Mouse (Mus musculus) midbrain, embryonic 11.5 days (tissue): ENCODE measurements around the gene Pdik1l. TPM values are rescaled to one million over a fixed set of nuclear protein-coding genes. Genes with fewer than 3 reads are reported as not detected.

Source experiments
- ATAC-seq: fragments of 200-750 bp; cut with Nextera tagmentation; 2 replicates; pipeline ENCODE4 v1.8.0; 2017; ENCODE audit warnings: moderate TSS enrichment, moderate library complexity; ENCODE audit not compliant: low FRiP score
- DNase-seq: peaks from one replicate; pipeline ENCODE4 v3.0.0; 2015; ENCODE audit warnings: low spot score; ENCODE audit errors: missing footprints
- H3K27ac ChIP-seq: fragments of 300-500 bp; sonication (generic); 2 replicates; pipeline ENCODE4 v1.5.1; 2014; ENCODE audit warnings: low read depth, low read length
- H3K27me3 ChIP-seq: fragments of 300-500 bp; sonication (generic); 2 replicates; pipeline ENCODE4 v1.6.1; 2014; ENCODE audit warnings: mild to moderate bottlenecking, low read length, moderate library complexity, mixed read lengths; ENCODE audit not compliant: control insufficient read depth, insufficient read depth
- H3K36me3 ChIP-seq: fragments of 300-500 bp; sonication (generic); 2 replicates; pipeline ENCODE4 v1.6.1; 2014; ENCODE audit warnings: mild to moderate bottlenecking, low read length, moderate library complexity, mixed read lengths; ENCODE audit not compliant: control insufficient read depth, insufficient read depth
- H3K4me1 ChIP-seq: fragments of 300-500 bp; sonication (generic); 2 replicates; pipeline ENCODE4 v1.6.1; 2014; ENCODE audit warnings: low read length; ENCODE audit not compliant: control insufficient read depth, insufficient read depth
- H3K4me2 ChIP-seq: fragments of 300-500 bp; sonication (generic); 2 replicates; pipeline ENCODE4 v1.6.1; 2014; ENCODE audit warnings: mild to moderate bottlenecking, moderate library complexity
- H3K4me3 ChIP-seq: fragments of 300-500 bp; sonication (generic); 2 replicates; pipeline ENCODE4 v1.5.1; 2014; ENCODE audit warnings: low read depth, low read length
- H3K9ac ChIP-seq: fragments of 300-500 bp; sonication (generic); 2 replicates; pipeline ENCODE4 v1.6.1; 2014; ENCODE audit warnings: low read length
- H3K9me3 ChIP-seq: fragments of 300-500 bp; sonication (generic); 2 replicates; pipeline ENCODE4 v1.6.1; 2016; ENCODE audit warnings: low read length; ENCODE audit not compliant: control insufficient read depth
- WGBS: fragments of 180-500 bp; shearing (Covaris S2); extraction: QIAGEN DNeasy Blood & Tissue Kit; methylation state at CpG from one replicate; pipeline ENCODE4 v1.1.7; 2014; 5-methylcytosine and 5-hydroxymethylcytosine counted together
- polyA plus RNA-seq: library from polyadenylated mRNA; unstranded; fragments of >200 nt; fragmentation: Nextera tagmentation; extraction: Ambion mirVana; gene quantifications from 2 replicates; pipeline ENCODE4 v1.2.1, GENCODE M21; 2014

The Pdik1l gene
- polyA plus RNA-seq, 1 experiment from 2014 or later = 24.5 TPM

- Histone ChIP-seq H3K4me2 (no peak overlapping the region), H3K4me1 (no peaks in the 10 kb centered on the region), H3K4me3 (no peak overlapping the region), H3K9me3 (peaks cover 2% of the 10 kb centered on the region; the same call in 1 of the 2 replicates), H3K27me3 (no peaks in the 10 kb centered on the region), H3K36me3 (no peaks in the 10 kb centered on the region), H3K27ac (no peak overlapping the region), H3K9ac (no peak overlapping the region)
- 51% methylated on average over 16 of the region's 16 CpGs for WGBS
- no peak for DNase-seq
- ATAC-seq = no peak
Observed at GRCm38 (mm10) chr4:134316390-134316789, 28.7 kb upstream of the Pdik1l start.

- no peak overlapping the region for H3K4me3 ChIP-seq
- DNase-seq = no peak
- no peak overlapping the region for H3K9ac ChIP-seq
- no peak overlapping the region for H3K4me2 ChIP-seq
- no peaks in the 10 kb centered on the region for H3K27me3 ChIP-seq
- no peak overlapping the region for H3K27ac ChIP-seq
- no peak for ATAC-seq
- no peaks in the 10 kb centered on the region for H3K36me3 ChIP-seq
- no peaks in the 10 kb centered on the region for H3K4me1 ChIP-seq
- WGBS = 87% methylated on average over 9 of the region's 9 CpGs
- peaks cover 2% of the 10 kb centered on the region; the same call in 1 of the 2 replicates for H3K9me3 ChIP-seq
Observed at GRCm38 (mm10) chr4:134315470-134315869, 27.8 kb upstream of the Pdik1l start.

- 41% methylated on average over 11 of the region's 11 CpGs for WGBS
- ATAC-seq (no peak), DNase-seq (no peak)
- Histone ChIP-seq H3K27me3 (no peaks in the 10 kb centered on the region), H3K9me3 (peaks cover 2% of the 10 kb centered on the region; the same call in 1 of the 2 replicates), H3K36me3 (no peaks in the 10 kb centered on the region), H3K4me1 (no peaks in the 10 kb centered on the region), H3K27ac (no peak within 1 kb of the TSS), H3K9ac (no peak within 1 kb of the TSS), H3K4me3 (no peak within 1 kb of the TSS), H3K4me2 (no peak within 1 kb of the TSS)
Observed at GRCm38 (mm10) chr4:134314876-134315275, 27.2 kb upstream of the Pdik1l start, which contains the start of gene Trim63. Gene Trim63 (plus strand): TSS chr4:134315120.

- H3K27ac ChIP-seq = no peak overlapping the region
- H3K4me2 ChIP-seq = no peak overlapping the region
- H3K9ac ChIP-seq = no peak overlapping the region
- no peaks in the 10 kb centered on the region for H3K36me3 ChIP-seq
- WGBS = 86% methylated on average over 4 of the region's 4 CpGs
- no peaks in the 10 kb centered on the region for H3K27me3 ChIP-seq
- no peaks in the 10 kb centered on the region for H3K4me1 ChIP-seq
- H3K4me3 ChIP-seq = no peak overlapping the region
- ATAC-seq = no peak
- peaks cover 2% of the 10 kb centered on the region; the same call in 1 of the 2 replicates for H3K9me3 ChIP-seq
- no peak for DNase-seq
Observed at GRCm38 (mm10) chr4:134314081-134314655, 26.5 kb upstream of the Pdik1l start.

- Histone ChIP-seq H3K4me2 (no peak overlapping the region), H3K9me3 (peaks cover 2% of the 10 kb centered on the region; the same call in 1 of the 2 replicates), H3K27me3 (no peaks in the 10 kb centered on the region), H3K27ac (no peak overlapping the region), H3K9ac (no peak overlapping the region), H3K36me3 (no peaks in the 10 kb centered on the region), H3K4me3 (no peak overlapping the region), H3K4me1 (no peaks in the 10 kb centered on the region)
- DNase-seq (no peak), ATAC-seq (no peak)
- 96% methylated on average over 6 of the region's 6 CpGs for WGBS
Observed at GRCm38 (mm10) chr4:134312901-134313300, 25.2 kb upstream of the Pdik1l start.

GRCm38 (mm10) chr4:134312341-134312740 is 24.6 kb upstream of the Pdik1l start:
- WGBS = 94% methylated on average over 5 of the region's 5 CpGs
- Histone ChIP-seq H3K9me3 (peaks cover 2% of the 10 kb centered on the region; the same call in 1 of the 2 replicates), H3K4me2 (no peak overlapping the region), H3K4me1 (peaks cover 2% of the 10 kb centered on the region; the same call in 1 of the 2 replicates), H3K4me3 (no peak overlapping the region), H3K36me3 (no peaks in the 10 kb centered on the region), H3K9ac (no peak overlapping the region), H3K27me3 (no peaks in the 10 kb centered on the region), H3K27ac (no peak overlapping the region)
- ATAC-seq (no peak), DNase-seq (no peak)

- H3K27ac ChIP-seq = no peak overlapping the region
- WGBS = 90% methylated on average over 9 of the region's 9 CpGs
- peaks cover 4% of the 10 kb centered on the region; the same call in 1 of the 2 replicates for H3K4me1 ChIP-seq
- H3K9ac ChIP-seq = no peak overlapping the region
- DNase-seq = no peak
- no peaks in the 10 kb centered on the region for H3K36me3 ChIP-seq
- ATAC-seq = no peak
- no peak overlapping the region for H3K4me2 ChIP-seq
- no peak overlapping the region for H3K4me3 ChIP-seq
- peaks cover 2% of the 10 kb centered on the region; the same call in 1 of the 2 replicates for H3K9me3 ChIP-seq
- no peaks in the 10 kb centered on the region for H3K27me3 ChIP-seq
Observed at GRCm38 (mm10) chr4:134311784-134312183, 24.1 kb upstream of the Pdik1l start.

GRCm38 (mm10) chr4:134310656-134311055 is 23.0 kb upstream of the Pdik1l start:
- Histone ChIP-seq H3K4me2 (no peak overlapping the region), H3K36me3 (no peaks in the 10 kb centered on the region), H3K4me1 (peaks cover 4% of the 10 kb centered on the region; the same call in 1 of the 2 replicates), H3K9ac (no peak overlapping the region), H3K9me3 (peaks cover 2% of the 10 kb centered on the region; the same call in 1 of the 2 replicates), H3K27ac (no peak overlapping the region), H3K27me3 (no peaks in the 10 kb centered on the region), H3K4me3 (no peak overlapping the region)
- DNase-seq = no peak
- 93% methylated on average over 9 of the region's 9 CpGs for WGBS
- ATAC-seq = no peak

- no peak for ATAC-seq
- no peaks in the 10 kb centered on the region for H3K27me3 ChIP-seq
- 84% methylated on average over 7 of the region's 7 CpGs for WGBS
Observed at GRCm38 (mm10) chr4:134310106-134310505, 22.4 kb upstream of the Pdik1l start.

More at GRCm38 (mm10) chr4:134310106-134310505, 22.4 kb upstream of the Pdik1l start:
- H3K36me3 ChIP-seq = no peaks in the 10 kb centered on the region
- no peak overlapping the region for H3K27ac ChIP-seq
- peaks cover 4% of the 10 kb centered on the region; the same call in 1 of the 2 replicates for H3K4me1 ChIP-seq
- DNase-seq = no peak
- H3K4me3 ChIP-seq = no peak overlapping the region
- H3K9me3 ChIP-seq = peaks cover 2% of the 10 kb centered on the region; the same call in 1 of the 2 replicates
- H3K4me2 ChIP-seq = no peak overlapping the region
- no peak overlapping the region for H3K9ac ChIP-seq
